Mouse (Mus musculus) thymus, postnatal 25 days (tissue): ENCODE measurements around the gene Exosc1.

ENCODE experiments used
- DNase-seq: peaks from one replicate; pipeline ENCODE4 v3.0.0; 2022

Gene Exosc1

DNA sequence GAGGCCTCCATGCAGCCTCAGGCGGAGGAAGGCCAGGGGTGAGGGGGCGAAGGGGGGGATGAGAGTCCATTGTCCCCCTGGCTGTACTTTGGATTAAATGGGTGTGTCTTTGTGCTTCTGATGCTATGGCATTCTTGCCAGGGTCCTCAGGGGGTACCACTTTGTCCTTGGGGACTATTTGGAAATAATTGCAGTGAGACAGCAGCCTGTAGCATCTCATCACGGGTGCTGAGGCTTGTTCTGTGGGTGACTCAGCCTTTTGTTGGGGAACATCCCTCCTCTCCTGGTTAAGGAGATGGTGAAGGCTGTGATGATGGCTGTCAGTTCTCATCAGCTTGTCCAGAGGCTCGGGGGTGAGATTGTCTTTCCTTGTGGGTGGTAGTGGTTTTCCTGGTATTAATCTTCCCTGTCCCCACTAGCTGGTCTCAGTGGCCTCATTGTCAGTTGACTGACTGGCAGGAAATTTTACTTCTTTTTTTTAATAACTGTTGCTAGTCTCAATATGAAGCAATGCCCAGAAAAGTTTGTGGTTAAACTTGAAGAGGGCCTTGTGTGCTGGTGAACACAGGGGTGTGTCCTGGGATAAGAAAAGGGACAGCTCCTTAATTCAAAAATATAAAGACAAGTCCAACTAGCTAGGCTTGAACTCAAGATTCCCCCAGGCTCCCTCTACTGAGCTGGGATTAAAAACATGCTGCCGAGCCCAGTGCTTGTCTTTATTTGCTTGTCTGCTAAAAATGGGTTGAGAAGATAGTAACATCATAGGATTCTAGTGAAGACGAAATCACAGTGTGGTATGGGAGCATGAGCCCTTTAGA lies 19.2 kb downstream of the Exosc1 start:
- DNase-seq = no peak

DNA sequence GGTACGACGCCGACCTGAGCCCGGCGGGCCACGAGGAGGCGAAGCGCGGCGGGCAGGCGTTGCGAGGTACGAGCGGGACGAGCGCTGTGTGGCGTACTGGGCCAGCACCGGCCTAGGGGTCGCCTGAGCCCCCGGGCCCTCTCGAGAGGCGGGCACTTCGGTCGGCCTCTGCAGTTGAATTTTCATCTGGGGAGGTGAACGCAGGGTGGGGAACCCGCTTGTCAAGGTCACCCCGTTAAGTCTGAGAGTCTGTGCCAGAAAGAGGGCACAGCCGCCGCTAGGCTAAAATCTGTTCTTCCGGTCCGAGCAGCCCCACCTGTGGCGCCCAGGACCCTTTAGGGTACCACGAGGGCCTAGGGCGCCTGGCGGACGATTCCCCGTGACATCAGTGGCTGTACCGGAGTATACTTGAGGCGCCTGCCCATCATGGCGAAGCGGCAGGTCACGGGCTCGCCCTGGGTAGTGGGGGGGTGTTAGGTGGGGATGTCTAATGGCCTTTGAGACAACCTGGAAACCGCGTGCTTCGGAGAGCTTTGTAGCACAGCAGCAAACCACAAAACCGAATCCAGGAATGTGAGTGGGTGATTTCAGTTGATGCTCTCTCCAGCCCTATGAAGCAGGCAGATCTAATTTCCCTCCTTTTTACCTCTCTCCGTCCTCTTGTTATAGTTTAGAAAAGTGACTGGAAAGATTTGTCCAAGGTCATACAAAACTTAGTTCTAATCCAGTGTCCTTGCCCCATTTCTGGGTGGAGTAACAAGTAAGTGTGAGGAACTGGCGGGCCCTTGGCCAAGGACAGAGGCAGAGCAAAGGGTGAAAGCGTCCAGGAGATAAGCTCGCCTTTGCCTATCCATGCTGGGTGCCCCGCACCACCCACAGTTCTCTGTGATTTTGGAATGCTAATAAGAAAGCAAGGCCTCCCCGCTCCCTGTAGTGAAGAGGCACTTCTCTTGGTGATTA lies 20.8 kb downstream of the Exosc1 start:
- no peak for DNase-seq

GRCm38 (mm10) chr19:41911178-41912073 lies 21.8 kb downstream of the Exosc1 start, which contains the start of gene Pgam1:
Gene Pgam1 (plus strand): TSS chr19:41911923.
- DNase-seq = peak; percentile 96

DNA sequence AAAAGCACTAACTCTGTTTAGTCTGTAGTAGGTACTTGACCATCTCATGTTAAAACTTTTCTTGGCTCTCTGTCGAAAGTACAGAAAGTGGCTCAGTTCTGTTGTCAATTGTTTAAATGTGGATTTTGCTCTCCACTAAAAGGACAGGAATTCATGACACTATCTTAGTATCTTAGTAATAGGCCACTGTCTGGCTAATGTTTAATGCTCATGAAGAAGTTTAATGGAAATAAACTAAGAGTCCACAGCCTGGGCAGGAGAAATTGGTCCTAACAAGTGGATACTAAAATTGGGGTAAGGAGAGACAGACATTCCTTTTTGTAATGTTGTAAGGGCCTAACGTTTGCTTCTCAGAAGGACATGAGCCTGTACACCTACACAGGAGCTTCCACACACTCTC lies 22.8 kb downstream of the Exosc1 start:
- DNase-seq = no peak

DNA sequence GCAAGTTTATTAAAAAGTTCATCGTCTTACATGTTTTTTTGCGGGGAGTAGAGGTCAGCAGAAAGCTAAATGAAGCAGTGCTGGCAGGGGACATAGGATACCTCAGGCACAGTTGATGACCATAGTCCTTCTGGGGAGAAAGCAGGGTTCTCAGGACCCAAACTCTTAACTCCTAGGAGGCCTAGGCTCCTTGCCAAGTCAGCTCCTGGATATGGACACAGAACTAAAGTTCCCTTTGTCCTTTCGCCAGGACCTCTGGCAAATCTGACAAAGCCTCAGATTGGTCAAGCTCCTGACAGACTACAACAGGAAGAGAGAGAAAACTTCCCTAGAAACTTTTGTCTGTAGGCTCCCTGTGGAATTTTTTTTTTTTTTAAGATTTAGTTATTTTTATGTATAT lies 24.5 kb downstream of the Exosc1 start:
- DNase-seq = no peak

DNA sequence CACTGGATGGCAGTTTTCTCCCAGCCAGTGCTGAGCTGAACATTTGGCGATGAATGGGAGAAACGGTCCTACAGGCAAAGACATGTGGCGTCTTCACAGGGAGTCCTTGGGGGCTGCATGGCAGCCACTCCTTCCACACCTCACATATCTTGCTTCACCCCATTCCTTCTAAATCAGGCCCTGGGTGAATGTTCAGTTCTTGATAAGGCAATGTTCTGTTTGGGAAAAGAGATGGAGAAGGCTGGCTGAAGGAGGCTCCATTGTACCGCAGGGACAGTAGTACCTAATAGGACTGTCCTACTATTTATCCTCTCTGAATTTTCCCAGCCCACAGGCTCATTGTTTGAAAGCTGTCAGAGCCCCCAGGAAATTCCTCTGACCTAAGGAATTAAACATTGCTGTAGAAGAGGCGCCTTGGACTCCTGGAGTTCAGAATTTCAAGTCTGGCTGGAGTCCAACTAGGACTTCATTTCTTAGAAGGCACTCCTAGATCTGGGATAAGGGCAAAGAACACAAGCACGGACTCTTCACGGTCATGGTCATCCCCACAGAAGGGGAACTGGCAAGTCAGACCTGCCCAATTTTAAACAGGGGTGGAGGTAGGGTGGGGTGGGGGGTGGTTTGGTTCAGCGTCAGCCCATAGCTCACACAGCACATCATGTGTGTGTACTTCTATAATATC lies 26.0 kb downstream of the Exosc1 start:
- DNase-seq = no peak

GRCm38 (mm10) chr19:41906311-41907078 lies 26.7 kb downstream of the Exosc1 start:
- DNase-seq = no peak

DNA sequence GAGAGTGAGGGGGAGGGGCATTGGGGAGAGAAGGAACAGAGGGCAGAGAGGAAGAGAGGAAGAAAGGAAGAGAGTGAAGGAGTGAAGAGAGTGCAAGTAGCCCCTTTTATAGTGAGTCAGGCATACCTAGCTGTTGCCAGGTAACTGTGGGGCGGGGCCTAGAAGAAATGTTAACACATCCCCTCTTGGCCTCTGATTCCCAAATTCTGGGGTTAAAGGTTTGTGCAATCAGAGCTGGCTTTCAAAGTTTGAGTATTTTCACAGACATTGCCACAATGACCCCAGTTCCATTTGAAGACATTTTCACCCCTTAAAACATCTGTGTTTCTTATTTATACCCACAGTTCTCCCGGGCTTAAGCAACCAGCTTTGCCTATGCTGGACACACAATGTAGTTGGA lies 28.0 kb downstream of the Exosc1 start:
- DNase-seq = no peak

- peak; percentile 10 for DNase-seq
Observed at GRCm38 (mm10) chr19:41902848-41903593, 30.2 kb downstream of the Exosc1 start.

DNA sequence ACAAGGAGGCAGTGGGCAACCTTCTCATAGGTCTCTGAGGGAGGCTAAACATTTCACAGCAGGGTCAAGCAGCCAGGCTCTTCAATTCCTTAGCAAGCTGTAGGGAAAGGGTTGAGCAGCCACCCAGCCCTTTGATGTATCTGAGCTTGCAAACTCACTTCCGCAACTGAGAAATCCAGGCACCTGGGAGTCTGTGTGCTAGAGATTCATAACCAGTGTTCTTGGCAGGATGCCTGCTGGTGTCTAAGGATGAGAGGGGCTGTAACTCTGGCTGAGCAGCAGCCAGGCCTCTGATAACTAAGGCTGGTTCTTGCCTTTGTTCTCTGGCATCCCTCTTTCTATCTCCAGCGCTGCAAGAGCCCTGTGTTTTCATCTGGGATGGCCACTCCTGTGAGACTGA lies 31.5 kb downstream of the Exosc1 start:
- peak; percentile 60 for DNase-seq

DNA sequence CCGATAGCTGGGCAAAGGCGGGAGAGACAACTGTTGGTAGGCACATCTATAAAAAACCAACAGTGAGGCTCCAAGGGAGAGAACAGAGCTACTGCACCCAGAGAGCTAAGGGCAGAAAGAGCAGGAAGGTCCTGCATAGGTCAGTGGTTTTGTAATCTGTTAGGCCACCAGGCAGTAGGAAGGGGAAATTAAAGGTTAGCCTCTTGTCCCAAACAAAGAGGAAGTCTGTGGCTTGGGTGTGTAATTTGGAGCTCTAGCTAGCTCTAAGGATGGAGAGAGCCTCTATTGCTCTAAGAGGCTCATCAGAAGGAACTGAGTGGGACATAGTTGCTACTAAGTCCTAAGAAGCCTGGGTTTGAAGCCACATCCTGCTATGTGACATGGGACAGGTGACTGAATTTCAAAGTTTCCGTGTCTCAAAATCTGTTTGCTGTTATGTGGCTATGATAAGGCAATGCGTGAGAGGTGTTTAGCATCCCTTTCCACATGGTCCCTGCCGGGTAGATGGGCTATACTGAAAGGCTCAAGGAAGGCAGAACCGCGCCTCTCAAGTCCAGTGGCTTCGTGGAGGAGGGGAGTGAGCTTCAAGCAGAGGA lies 32.6 kb downstream of the Exosc1 start:
- no peak for DNase-seq

DNA sequence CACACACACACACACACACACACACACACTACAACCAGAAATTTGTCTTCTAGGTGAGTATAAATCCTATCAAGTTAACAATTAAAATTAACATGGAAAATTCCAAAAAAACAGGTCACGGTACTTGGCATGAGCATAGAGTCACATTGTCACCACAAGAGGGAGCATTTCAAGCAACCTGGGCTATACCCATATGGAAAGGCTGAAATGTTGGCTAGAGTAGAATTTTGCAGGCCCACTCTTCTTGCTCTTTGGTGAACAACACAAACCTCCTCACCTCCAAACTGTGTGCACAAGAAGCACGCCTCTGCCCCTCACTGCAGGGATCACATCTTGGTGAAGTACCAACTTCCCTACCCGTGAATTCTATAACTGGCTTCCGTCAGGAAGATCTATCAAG lies 34.4 kb downstream of the Exosc1 start:
- peak; percentile 28 for DNase-seq

GRCm38 (mm10) chr19:41896319-41896711 lies 36.9 kb downstream of the Exosc1 start:
- DNase-seq = no peak

GRCm38 (mm10) chr19:41895460-41896318 lies 37.5 kb downstream of the Exosc1 start, which contains the start of gene Rrp12:
Gene Rrp12 (minus strand): TSS chr19:41896173.
- DNase-seq = peak; percentile 73

- no peak for DNase-seq
Observed at GRCm38 (mm10) chr19:41894959-41895358, 38.3 kb downstream of the Exosc1 start.

- DNase-seq = no peak
Observed at GRCm38 (mm10) chr19:41888191-41888590, 45.0 kb downstream of the Exosc1 start.

DNA sequence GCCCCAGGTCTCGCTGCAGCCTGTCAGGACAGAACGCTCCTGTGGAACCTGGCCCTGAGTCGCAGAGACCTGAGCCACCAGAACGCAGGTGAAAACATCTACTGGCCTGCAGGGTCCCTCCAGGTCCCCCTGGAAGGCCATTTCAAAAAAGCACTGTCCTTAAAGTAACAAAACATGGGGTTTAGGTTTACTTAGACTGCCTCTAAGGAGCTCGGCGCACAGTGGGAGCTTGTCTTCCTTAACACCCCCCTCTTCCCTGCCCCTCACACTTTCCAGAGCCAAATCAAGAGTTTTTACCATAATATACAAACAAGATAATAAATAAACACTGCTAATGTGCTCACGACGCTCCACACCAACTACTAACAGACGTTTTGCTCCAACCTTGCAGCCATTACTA lies 49.3 kb downstream of the Exosc1 start:
- no peak for DNase-seq

DNA sequence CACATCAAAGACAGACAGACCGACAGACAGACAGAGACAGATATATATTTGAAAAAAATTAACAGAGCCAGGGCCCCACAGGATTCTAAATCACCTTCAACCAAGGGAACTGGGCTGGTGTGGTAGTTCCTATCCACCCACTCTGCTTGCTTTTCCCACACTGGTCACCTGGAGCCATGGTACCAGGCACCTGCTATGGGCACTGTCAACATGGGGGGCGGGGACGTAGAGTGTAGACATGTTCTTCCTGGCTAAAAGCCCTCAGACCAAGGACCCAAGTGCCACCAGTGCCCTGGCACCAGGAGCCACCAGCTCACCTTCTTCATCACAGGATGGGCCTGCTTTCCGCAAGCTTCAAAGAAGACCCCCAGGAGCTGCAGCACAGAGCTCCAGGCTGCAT lies 51.4 kb downstream of the Exosc1 start:
- DNase-seq = no peak

- peak; percentile 63 for DNase-seq
Observed at GRCm38 (mm10) chr19:41874356-41874755, 58.9 kb downstream of the Exosc1 start.
